Mouse (Mus musculus): ENCODE results near the gene Cpm. TPM values are rescaled to one million over a fixed set of nuclear protein-coding genes. Genes with fewer than 3 reads are reported as not detected.
"Not testable (repeated sequence)": the region's sequence is repeated elsewhere in the genome, so short reads cannot be mapped to it uniquely, and the experiment has no call there.

Cpm gene
- polyA plus RNA-seq, 1 experiment from 2014 or later: 3.1 TPM

DNA sequence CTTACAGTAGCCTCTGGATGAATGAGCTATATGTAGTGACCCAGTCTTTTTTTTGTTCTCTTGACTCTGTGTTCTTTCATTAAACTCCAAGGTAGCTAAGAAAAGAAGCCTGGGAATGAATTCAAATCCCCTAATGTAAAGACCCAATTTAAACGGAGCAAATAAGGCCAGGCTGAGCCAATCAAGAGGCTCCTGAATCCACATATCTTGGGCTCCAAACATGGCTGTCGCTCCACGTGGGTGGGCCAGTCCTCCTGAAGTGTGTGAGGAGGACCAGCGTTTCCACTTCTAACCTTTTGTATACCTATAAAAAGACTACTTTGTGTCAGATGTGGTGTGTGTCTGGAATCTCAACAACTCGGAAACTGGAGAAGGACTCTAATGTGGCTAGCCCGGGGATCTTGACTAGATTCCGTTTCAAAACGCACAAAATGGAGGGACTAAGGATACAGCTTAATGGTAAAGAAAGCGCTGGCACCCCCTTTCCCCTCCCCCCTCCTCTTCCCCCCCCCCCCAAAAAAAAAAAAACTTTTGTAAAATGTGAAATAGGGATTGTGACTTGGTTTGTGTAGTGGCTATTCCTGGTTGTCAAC, 98.3 kb downstream of the Cpm start:
- Histone ChIP-seq H3K36me3 (peaks cover 2% of the 10 kb centered on the region; the same call in 1 of the 2 replicates), H3K27ac (no peak overlapping the region), H3K27me3 (no peaks in the 10 kb centered on the region), H3K4me3 (no peak overlapping the region), H3K4me2 (no peak overlapping the region), H3K9ac (no peak overlapping the region), H3K9me3 (no peaks in the 10 kb centered on the region), H3K4me1 (replicated peaks) (no peaks in the 10 kb centered on the region)
- WGBS: 87% methylated on average over 9 of the region's 9 CpGs
- no peak for ATAC-seq (ENCODE audit: low FRiP score)

DNA sequence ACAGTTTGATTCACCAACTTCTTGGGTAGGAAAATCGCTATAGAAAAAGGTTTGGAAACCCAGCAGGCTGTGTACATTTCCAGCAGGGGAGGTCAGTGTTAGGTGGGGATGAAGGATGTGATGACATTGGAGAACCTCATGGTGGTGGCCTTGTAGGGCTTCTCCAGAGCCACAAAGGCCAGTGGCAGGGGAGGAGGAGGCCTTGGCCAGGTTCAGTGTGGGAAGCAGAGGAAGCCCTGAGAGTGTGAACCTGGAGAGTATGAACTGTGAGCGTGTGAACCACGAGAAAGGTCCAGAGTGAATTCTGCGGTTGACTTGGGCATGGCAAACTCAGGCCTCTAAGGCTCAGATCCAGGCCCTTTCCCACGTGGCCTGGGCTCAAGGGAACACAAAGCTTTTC, 99.3 kb downstream of the Cpm start:
- no peaks in the 10 kb centered on the region for H3K27me3 ChIP-seq
- ATAC-seq (ENCODE audit: low FRiP score): no peak

DNA sequence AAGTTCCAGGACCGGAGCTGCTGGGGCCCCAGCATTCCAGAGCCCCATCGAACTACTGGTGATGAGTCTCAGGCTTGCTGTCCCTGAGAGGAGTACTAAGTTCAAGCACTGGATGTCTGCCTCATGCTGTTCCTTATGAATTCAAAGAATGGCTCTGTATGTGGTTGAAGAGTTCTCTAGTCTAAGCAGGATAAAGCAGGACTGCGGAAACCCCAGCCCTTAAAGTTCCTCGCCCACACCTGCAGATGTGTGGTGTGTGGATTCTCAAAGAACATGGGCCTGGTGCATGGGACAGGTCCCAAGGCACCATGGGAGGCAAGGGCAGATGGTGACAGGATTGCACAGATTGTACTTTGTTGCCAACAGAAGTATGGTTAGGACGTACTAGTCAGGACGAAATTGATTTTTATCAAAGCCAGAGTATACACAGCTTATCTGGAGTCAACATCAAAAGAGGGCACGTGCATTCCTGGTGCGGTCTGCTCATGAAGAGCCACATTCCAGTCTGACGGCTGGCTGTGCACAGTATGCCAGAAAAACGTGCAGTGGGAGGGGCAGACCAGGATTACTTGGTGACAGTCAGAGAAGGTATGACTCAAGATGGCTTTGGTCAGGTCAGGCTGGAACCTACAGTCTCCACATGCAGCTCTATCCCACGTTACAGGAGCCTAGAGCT, 100.0 kb downstream of the Cpm start:
- Histone ChIP-seq H3K27ac (no peak overlapping the region), H3K4me1 (replicated peaks) (no peaks in the 10 kb centered on the region), H3K9me3 (no peaks in the 10 kb centered on the region), H3K27me3 (no peaks in the 10 kb centered on the region), H3K4me3 (no peak overlapping the region), H3K4me2 (no peak overlapping the region), H3K36me3 (peaks cover 10% of the 10 kb centered on the region), H3K9ac (no peak overlapping the region)
- no peak for ATAC-seq (ENCODE audit: low FRiP score)
- 86% methylated on average over 11 of the region's 11 CpGs for WGBS

More for the DNA sequence above, 99.3 kb downstream of the Cpm start:
- 86% methylated on average over 5 of the region's 5 CpGs for WGBS
- H3K4me3 ChIP-seq: no peak overlapping the region
- H3K4me1 ChIP-seq (replicated peaks): no peaks in the 10 kb centered on the region
- H3K9me3 ChIP-seq: no peaks in the 10 kb centered on the region
- peaks cover 10% of the 10 kb centered on the region for H3K36me3 ChIP-seq
- H3K9ac ChIP-seq: no peak overlapping the region
- H3K27ac ChIP-seq: no peak overlapping the region
- H3K4me2 ChIP-seq: no peak overlapping the region

DNA sequence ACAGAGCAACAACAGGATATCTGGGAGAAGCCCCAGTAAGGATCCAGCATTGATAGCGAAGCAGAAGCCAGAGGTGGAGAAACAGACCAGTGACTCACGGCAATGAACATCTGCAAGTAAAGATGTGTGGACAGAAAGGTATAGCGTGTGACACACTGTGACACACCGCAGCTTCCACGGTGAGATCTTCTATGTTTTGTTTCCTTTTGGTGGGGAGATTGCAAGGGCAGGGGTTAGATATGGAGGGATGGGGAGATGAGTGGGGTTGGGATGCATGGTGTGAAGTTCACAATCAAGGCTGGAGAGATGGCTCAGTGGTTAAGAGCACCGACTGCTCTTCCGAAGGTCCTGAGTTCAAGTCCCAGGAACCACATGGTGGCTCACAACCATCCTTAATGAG, 100.8 kb downstream of the Cpm start:
- Histone ChIP-seq H3K4me2 (no peak overlapping the region), H3K27me3 (no peaks in the 10 kb centered on the region), H3K4me1 (replicated peaks) (no peaks in the 10 kb centered on the region), H3K9ac (no peak overlapping the region), H3K36me3 (peaks cover 10% of the 10 kb centered on the region), H3K9me3 (no peaks in the 10 kb centered on the region), H3K4me3 (no peak overlapping the region), H3K27ac (no peak overlapping the region)
- ATAC-seq (ENCODE audit: low FRiP score): no peak
- WGBS: 97% methylated on average over 7 of the region's 7 CpGs

DNA sequence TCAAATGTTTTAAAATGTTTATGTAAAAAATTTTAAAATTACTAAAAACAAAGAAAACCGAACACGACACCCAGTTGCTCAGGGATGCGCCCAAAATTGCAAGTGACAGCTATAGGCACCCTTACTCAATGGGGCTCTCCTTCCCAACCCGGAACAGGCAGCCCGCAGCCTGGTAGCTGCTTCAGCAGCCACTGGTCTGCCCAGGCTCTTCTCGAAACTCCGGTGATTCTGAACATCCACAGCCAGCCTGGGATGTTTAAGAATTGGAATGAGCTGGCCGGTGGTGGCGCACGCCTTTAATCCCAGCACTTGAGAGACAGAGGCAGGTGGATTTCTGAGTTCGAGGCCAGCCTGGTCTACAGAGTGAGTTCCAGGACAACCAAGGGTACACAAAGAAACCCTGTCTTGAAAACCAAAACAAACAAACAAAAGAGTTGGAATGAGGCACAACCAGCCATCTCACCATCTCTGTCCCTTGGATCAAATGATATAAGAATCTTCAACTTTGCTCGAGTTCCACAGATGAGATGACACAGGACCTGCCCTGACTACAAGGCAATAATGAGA, 101.4 kb downstream of the Cpm start:
- WGBS: 95% methylated on average over 12 of the region's 12 CpGs
- Histone ChIP-seq H3K9me3 (no peaks in the 10 kb centered on the region), H3K36me3 (peaks cover 14% of the 10 kb centered on the region), H3K4me1 (replicated peaks) (no peaks in the 10 kb centered on the region), H3K9ac (no peak overlapping the region), H3K4me3 (no peak overlapping the region), H3K4me2 (no peak overlapping the region), H3K27ac (no peak overlapping the region), H3K27me3 (no peaks in the 10 kb centered on the region)
- ATAC-seq (ENCODE audit: low FRiP score): no peak

DNA sequence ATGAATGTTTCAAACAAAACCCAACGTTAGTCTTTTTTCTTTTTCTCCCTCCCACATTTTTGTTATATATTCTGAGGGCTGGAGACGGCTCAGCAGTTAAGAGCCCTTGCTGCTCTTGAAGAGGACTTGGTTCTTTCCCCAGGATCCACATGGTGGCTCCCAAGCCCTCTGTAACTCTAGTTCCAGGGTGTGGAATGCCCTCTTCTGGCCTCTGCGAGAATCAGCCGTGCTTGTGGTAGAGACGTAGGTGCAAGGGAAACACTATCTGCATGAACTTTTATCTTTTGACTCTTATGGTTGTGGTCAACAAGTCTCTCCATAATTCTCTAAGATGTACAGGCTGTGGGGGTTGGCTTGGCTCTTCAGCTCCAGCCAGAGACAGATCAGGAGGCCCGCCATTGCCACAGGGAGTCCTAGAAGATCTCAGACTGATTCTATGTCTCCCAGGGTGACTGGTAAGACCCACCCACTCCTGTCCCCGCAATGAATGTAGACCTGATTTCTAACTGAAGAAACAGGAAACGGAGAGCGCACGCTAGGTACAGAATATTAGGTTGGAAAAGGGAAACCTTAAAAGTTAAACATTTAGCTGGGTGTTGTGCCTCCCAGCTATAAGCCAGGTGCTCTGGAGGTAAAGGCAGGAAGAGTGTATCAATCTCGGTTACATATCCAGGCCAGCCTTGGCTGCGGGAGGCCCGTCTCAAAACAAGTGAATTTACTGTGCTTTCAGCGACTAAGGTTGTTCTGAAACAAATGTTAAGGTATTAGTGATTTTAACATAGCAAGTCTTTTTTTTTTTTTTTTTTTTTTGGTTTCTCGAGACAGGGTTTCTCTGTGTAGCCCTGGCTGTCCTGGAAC, 102.2 kb downstream of the Cpm start:
- no peak overlapping the region for H3K27ac ChIP-seq
- no peak overlapping the region for H3K9ac ChIP-seq
- no peak overlapping the region for H3K4me3 ChIP-seq
- peaks cover 20% of the 10 kb centered on the region for H3K36me3 ChIP-seq
- WGBS: 65% methylated on average over 15 of the region's 15 CpGs
- ATAC-seq (ENCODE audit: low FRiP score): no peak
- H3K27me3 ChIP-seq: no peaks in the 10 kb centered on the region
- H3K4me2 ChIP-seq: no peak overlapping the region
- H3K9me3 ChIP-seq: no peaks in the 10 kb centered on the region
- no peaks in the 10 kb centered on the region for H3K4me1 ChIP-seq (replicated peaks)

DNA sequence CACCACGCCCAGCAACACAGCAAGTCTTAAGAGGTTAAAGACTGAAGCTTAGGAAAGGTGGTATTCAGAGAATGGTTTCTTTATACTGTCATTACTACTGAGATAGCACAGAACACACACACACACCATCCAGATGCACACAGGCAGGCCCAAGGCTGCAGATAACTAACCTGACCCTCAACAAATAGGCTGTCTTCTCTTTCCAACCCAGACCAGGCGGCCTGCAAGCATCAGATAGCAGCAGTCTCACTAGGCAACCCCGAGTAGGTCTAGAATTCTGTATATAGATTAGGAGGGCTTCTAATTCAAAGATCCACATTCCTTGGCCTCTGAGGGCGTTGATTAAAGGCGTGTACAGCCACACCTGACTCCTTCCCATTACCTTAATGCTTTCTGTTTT, 102.9 kb downstream of the Cpm start:
- Histone ChIP-seq H3K9ac (no peak overlapping the region), H3K4me2 (no peak overlapping the region), H3K27me3 (no peaks in the 10 kb centered on the region), H3K4me1 (replicated peaks) (no peaks in the 10 kb centered on the region), H3K27ac (no peak overlapping the region), H3K36me3 (peaks cover 27% of the 10 kb centered on the region), H3K9me3 (no peaks in the 10 kb centered on the region), H3K4me3 (no peak overlapping the region)
- 85% methylated on average over 5 of the region's 5 CpGs for WGBS
- no peak for ATAC-seq (ENCODE audit: low FRiP score)

DNA sequence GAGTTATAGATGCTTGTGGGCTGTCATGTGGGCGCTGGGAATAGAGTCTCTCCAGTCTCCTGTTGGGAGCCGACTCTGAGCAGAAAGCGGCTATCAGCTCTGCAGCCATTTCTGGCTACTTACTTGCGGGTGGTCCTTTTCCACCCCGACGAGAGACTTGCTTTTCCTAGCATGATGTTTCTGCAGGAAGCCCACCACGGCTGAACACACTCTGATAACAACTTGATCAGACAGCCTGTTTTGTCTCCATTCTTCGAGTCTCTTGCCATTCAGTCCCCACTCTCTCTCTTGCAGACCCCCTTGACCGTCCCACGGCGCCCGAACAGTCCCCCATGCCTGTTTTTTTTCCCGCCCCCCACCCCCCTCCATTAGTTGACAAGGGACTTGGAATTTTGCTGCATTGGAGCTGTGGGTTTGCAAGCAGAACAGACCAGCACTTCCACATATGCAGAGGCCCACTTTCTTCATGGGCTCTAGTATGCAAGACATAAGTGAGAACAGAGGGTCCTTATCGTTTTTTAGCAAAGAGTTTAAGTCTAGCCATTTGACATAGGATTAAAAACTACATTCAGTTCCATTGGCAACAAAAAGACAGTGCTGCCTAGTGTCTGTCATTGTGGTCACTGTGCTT, 103.8 kb downstream of the Cpm start:
- H3K4me1 ChIP-seq (replicated peaks): no peaks in the 10 kb centered on the region
- no peaks in the 10 kb centered on the region for H3K27me3 ChIP-seq

DNA sequence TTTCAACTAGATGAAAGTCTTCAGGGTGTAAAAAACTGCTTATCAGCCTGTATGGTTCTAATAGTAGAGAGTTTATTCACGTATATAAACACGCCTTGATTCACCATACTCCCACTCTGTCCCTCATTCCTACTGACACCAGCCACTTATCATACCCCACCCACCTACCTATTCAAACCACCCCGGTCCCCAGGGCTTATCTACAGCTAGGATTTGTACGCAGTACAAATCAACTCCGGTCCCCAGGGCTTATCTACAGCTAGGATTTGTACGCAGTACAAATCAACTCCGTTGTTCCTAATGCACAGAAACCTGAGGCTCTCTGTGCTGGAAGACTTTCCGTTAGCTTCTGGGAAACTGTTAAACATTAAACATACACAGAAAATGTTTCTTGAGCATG, 104.3 kb downstream of the Cpm start:
- H3K9me3 ChIP-seq; H3K27ac ChIP-seq; H3K27me3 ChIP-seq; ATAC-seq (ENCODE audit: low FRiP score); H3K4me2 ChIP-seq; H3K9ac ChIP-seq; H3K4me1 ChIP-seq (replicated peaks); H3K4me3 ChIP-seq: not testable (repeated sequence)
- 91% methylated on average over 8 of the region's 8 CpGs for WGBS
- peaks cover 41% of the 10 kb centered on the region for H3K36me3 ChIP-seq

More for the DNA sequence above, 103.8 kb downstream of the Cpm start:
- WGBS: 87% methylated on average over 14 of the region's 14 CpGs
- no peaks in the 10 kb centered on the region for H3K9me3 ChIP-seq
- no peak overlapping the region for H3K4me3 ChIP-seq
- H3K27ac ChIP-seq: no peak overlapping the region
- peaks cover 36% of the 10 kb centered on the region for H3K36me3 ChIP-seq
- no peak overlapping the region for H3K9ac ChIP-seq
- no peak overlapping the region for H3K4me2 ChIP-seq
- ATAC-seq (ENCODE audit: low FRiP score): no peak

DNA sequence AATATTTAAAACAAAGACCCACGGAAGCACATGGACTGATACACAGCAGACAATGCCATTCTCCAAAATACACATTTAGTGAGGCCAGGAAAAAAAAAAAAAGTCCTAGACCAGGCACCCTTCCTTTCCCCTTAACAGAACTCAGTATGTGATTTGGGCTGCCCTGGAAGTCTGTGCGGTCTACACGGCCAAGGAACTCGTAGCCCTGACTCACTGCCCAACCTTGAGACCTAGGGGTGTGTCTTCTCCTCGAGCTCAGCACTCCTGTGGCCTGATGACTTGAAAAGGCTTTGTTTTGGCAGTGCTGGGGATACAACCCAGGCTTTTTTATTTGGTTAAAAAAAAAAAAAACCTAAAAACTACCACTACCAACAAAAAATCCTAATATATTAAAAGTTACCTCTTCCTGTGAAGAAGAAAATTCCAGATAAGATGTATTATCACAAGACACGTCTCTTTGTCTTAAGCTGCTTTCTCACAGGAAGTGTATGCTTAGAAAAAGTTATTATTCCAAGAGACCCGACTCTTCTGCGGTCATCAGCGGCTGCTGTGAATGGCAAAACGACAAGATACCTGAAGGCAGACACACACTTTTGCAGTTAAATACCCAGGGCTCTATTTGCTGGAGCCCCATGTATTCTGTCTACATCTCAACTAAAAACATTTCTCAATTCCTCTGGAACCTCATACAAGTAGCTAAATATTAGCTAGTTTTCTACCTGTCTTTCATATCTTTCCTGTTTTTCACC, 105.0 kb downstream of the Cpm start:
- H3K36me3 ChIP-seq: peaks cover 48% of the 10 kb centered on the region
- H3K4me2 ChIP-seq; H3K9ac ChIP-seq; H3K27ac ChIP-seq; H3K9me3 ChIP-seq; H3K4me1 ChIP-seq (replicated peaks); ATAC-seq (ENCODE audit: low FRiP score); H3K27me3 ChIP-seq; H3K4me3 ChIP-seq: not testable (repeated sequence)
- WGBS: 91% methylated on average over 10 of the region's 10 CpGs

DNA sequence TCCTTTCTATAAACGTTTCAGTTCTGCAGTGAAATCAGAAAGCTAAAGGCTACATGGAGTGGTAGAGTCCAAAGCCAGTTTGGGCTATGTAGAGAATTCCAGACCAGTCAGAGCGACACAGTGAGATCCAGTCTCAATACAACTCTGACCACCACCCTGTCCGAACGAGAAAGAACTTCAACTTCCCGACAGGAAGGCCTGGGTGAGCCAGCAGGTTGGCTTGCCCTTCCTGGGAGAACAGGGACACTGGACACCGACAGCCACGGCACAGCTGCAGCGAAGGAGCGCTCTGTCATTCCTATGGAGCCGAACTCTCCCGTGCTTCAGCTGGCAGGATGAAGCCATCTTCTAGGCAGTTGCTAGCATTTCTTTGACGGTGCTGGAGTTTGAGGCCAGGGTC, 106.1 kb downstream of the Cpm start:
- H3K9me3 ChIP-seq; ATAC-seq (ENCODE audit: low FRiP score); H3K27me3 ChIP-seq; H3K4me2 ChIP-seq; H3K9ac ChIP-seq; H3K4me1 ChIP-seq (replicated peaks); H3K4me3 ChIP-seq; H3K27ac ChIP-seq: not testable (repeated sequence)
- peaks cover 59% of the 10 kb centered on the region for H3K36me3 ChIP-seq
- WGBS: 93% methylated on average over 12 of the region's 12 CpGs
